Mouse (Mus musculus): ENCODE measurements around the gene Gatad2b. TPM values are rescaled to one million over a fixed set of nuclear protein-coding genes. Genes with fewer than 3 reads are reported as not detected.
"Not testable (repeated sequence)": the region's sequence is repeated elsewhere in the genome, so short reads cannot be mapped to it uniquely, and the experiment has no call there.

Gene Gatad2b
- polyA plus RNA-seq, 1 experiment, result 18.5 TPM

GRCm38 (mm10) chr3:90279216-90279615, 13.8 kb upstream of the Gatad2b start:
- H3K36me3 ChIP-seq (ENCODE audit: control insufficient read depth, insufficient read depth, low read length), result no peaks in the 10 kb centered on the region
- no peaks in the 10 kb centered on the region for H3K27me3 ChIP-seq (replicated peaks; ENCODE audit: control insufficient read depth, insufficient read depth, low read length)
- H3K4me1 ChIP-seq (ENCODE audit: control insufficient read depth, insufficient read depth, low read length), result no peaks in the 10 kb centered on the region
- DNase-seq, result no peak
- no peak for TF ChIP-seq CTCF (conservative IDR thresholded peaks at IDR 0.05; ENCODE audit: insufficient read depth, insufficient read length, low read depth, low read length)
- no peak for TF ChIP-seq POLR2A (IDR thresholded peaks at IDR 0.05; ENCODE audit: low read depth, low read length)
- WGBS, result 92% methylated on average over 9 of the region's 9 CpGs
- H3K4me3 ChIP-seq (ENCODE audit: insufficient read depth, low read depth, low read length), result no peak overlapping the region
- H3K27ac ChIP-seq (ENCODE audit: insufficient read depth, low read depth, low read length), result no peak overlapping the region

- H3K27ac ChIP-seq (ENCODE audit: insufficient read depth, low read depth, low read length), result no peak overlapping the region
- no peak for TF ChIP-seq POLR2A (IDR thresholded peaks at IDR 0.05; ENCODE audit: low read depth, low read length)
- TF ChIP-seq CTCF (conservative IDR thresholded peaks at IDR 0.05; ENCODE audit: insufficient read depth, insufficient read length, low read depth, low read length), result no peak
- H3K4me3 ChIP-seq (ENCODE audit: insufficient read depth, low read depth, low read length), result no peak overlapping the region
- no peaks in the 10 kb centered on the region for H3K36me3 ChIP-seq (ENCODE audit: control insufficient read depth, insufficient read depth, low read length)
- WGBS, result 98% methylated on average over 7 of the region's 7 CpGs
- DNase-seq, result no peak
- no peaks in the 10 kb centered on the region for H3K4me1 ChIP-seq (ENCODE audit: control insufficient read depth, insufficient read depth, low read length)
- no peaks in the 10 kb centered on the region for H3K27me3 ChIP-seq (replicated peaks; ENCODE audit: control insufficient read depth, insufficient read depth, low read length)
Observed at GRCm38 (mm10) chr3:90279743-90280142, 13.2 kb upstream of the Gatad2b start.

- 94% methylated on average over 9 of the region's 9 CpGs for WGBS
- H3K36me3 ChIP-seq (ENCODE audit: control insufficient read depth, insufficient read depth, low read length), result no peaks in the 10 kb centered on the region
Observed at GRCm38 (mm10) chr3:90280708-90281107, 12.3 kb upstream of the Gatad2b start.

GRCm38 (mm10) chr3:90284150-90284549, 8.8 kb upstream of the Gatad2b start:
- Histone ChIP-seq H3K27ac (ENCODE audit: insufficient read depth, low read depth, low read length) (no peak overlapping the region), H3K4me3 (ENCODE audit: insufficient read depth, low read depth, low read length) (no peak overlapping the region), H3K36me3 (ENCODE audit: control insufficient read depth, insufficient read depth, low read length) (no peaks in the 10 kb centered on the region), H3K27me3 (replicated peaks; ENCODE audit: control insufficient read depth, insufficient read depth, low read length) (no peaks in the 10 kb centered on the region), H3K4me1 (ENCODE audit: control insufficient read depth, insufficient read depth, low read length) (no peaks in the 10 kb centered on the region)
- no peak for DNase-seq
- WGBS, result 95% methylated on average over 2 of the region's 2 CpGs
- TF ChIP-seq CTCF (conservative IDR thresholded peaks at IDR 0.05; ENCODE audit: insufficient read depth, insufficient read length, low read depth, low read length) (no peak), POLR2A (IDR thresholded peaks at IDR 0.05; ENCODE audit: low read depth, low read length) (no peak)

More at GRCm38 (mm10) chr3:90280708-90281107, 12.3 kb upstream of the Gatad2b start:
- Histone ChIP-seq H3K4me1 (ENCODE audit: control insufficient read depth, insufficient read depth, low read length) (no peaks in the 10 kb centered on the region), H3K27me3 (replicated peaks; ENCODE audit: control insufficient read depth, insufficient read depth, low read length) (no peaks in the 10 kb centered on the region), H3K27ac (ENCODE audit: insufficient read depth, low read depth, low read length) (no peak overlapping the region), H3K4me3 (ENCODE audit: insufficient read depth, low read depth, low read length) (no peak overlapping the region)
- TF ChIP-seq POLR2A (IDR thresholded peaks at IDR 0.05; ENCODE audit: low read depth, low read length) (no peak), CTCF (conservative IDR thresholded peaks at IDR 0.05; ENCODE audit: insufficient read depth, insufficient read length, low read depth, low read length) (no peak)
- DNase-seq, result no peak

GRCm38 (mm10) chr3:90289403-90289802, 3.6 kb upstream of the Gatad2b start:
- not testable (repeated sequence) for H3K4me1 ChIP-seq (ENCODE audit: control insufficient read depth, insufficient read depth, low read length); DNase-seq; H3K36me3 ChIP-seq (ENCODE audit: control insufficient read depth, insufficient read depth, low read length); H3K27me3 ChIP-seq (replicated peaks; ENCODE audit: control insufficient read depth, insufficient read depth, low read length); H3K27ac ChIP-seq (ENCODE audit: insufficient read depth, low read depth, low read length); H3K4me3 ChIP-seq (ENCODE audit: insufficient read depth, low read depth, low read length)
- 58% methylated on average over 3 of the region's 3 CpGs for WGBS

- 78% methylated on average over 1 of the region's 1 CpGs for WGBS
- no peaks in the 10 kb centered on the region for H3K27me3 ChIP-seq (replicated peaks; ENCODE audit: control insufficient read depth, insufficient read depth, low read length)
- TF ChIP-seq POLR2A (IDR thresholded peaks at IDR 0.05; ENCODE audit: low read depth, low read length), result no peak
- peak; percentile 54 for TF ChIP-seq CTCF (conservative IDR thresholded peaks at IDR 0.05; ENCODE audit: insufficient read depth, insufficient read length, low read depth, low read length)
- H3K4me1 ChIP-seq (ENCODE audit: control insufficient read depth, insufficient read depth, low read length), result peaks cover 5% of the 10 kb centered on the region; the same call in 1 of the 2 replicates
- H3K4me3 ChIP-seq (ENCODE audit: insufficient read depth, low read depth, low read length), result no peak overlapping the region
- no peaks in the 10 kb centered on the region for H3K36me3 ChIP-seq (ENCODE audit: control insufficient read depth, insufficient read depth, low read length)
- peak; percentile 41 for DNase-seq
- H3K27ac ChIP-seq (ENCODE audit: insufficient read depth, low read depth, low read length), result no peak overlapping the region
Observed at GRCm38 (mm10) chr3:90290602-90291001, 2.4 kb upstream of the Gatad2b start.

GRCm38 (mm10) chr3:90291982-90292344, 1.0 kb upstream of the Gatad2b start:
- 18% methylated on average over 2 of the region's 2 CpGs for WGBS
- TF ChIP-seq CTCF (conservative IDR thresholded peaks at IDR 0.05; ENCODE audit: insufficient read depth, insufficient read length, low read depth, low read length), result no peak
- no peak for TF ChIP-seq POLR2A (IDR thresholded peaks at IDR 0.05; ENCODE audit: low read depth, low read length)
- H3K4me3 ChIP-seq (ENCODE audit: insufficient read depth, low read depth, low read length), result peak overlapping the region; percentile 92; the same call in 1 of the 2 replicates

More at GRCm38 (mm10) chr3:90291982-90292344, 1.0 kb upstream of the Gatad2b start:
- Histone ChIP-seq H3K36me3 (ENCODE audit: control insufficient read depth, insufficient read depth, low read length) (no peaks in the 10 kb centered on the region), H3K27ac (ENCODE audit: insufficient read depth, low read depth, low read length) (peak overlapping the region; percentile 96; the same call in 1 of the 2 replicates), H3K4me1 (ENCODE audit: control insufficient read depth, insufficient read depth, low read length) (peaks cover 5% of the 10 kb centered on the region; the same call in 1 of the 2 replicates), H3K27me3 (replicated peaks; ENCODE audit: control insufficient read depth, insufficient read depth, low read length) (no peaks in the 10 kb centered on the region)
- no peak for DNase-seq

Measured in kidney, adult 2 months (tissue).